Mouse (Mus musculus) cortical plate, adult 2 months (tissue): ENCODE results near the gene Slc6a5.

Experiments used
- CTCF ChIP-seq: fragments of 200-500 bp; IDR thresholded peaks from 2 replicates; pipeline ENCODE4 v1.5.1; 2011; ENCODE audit warnings: mild to moderate bottlenecking, control low read depth, low read length; ENCODE audit not compliant: insufficient read depth; ENCODE audit errors: extremely low read depth
- POLR2A ChIP-seq: fragments of 200-500 bp; IDR thresholded peaks from 2 replicates; pipeline ENCODE4 v1.6.1; 2011; ENCODE audit warnings: mild to moderate bottlenecking, low read length, control low read depth; ENCODE audit not compliant: insufficient read depth; ENCODE audit errors: extremely low read depth

DNA sequence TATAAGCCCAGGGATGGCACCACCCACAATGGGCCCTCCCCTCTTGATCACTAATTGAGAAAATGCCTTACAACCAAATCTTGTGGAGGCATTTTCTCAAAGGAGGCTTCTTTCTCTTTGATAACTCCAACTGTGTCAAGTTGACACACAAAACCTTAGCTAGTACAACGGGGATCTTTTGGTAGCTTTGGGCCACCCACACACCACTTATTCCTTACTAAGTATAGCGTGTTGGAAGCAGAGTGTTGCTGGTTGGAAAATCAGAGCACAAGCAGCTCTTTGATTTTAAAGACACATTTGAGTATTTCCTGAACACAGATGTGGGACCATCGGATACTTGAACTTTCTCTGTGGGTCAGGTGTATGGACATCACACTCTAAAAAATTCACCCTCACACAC lies 26.9 kb downstream of the Slc6a5 start:
- TF ChIP-seq CTCF (no peak), POLR2A (no peak)
